Mouse (Mus musculus) midbrain, postnatal 0 days (tissue): ENCODE measurements around the gene Lct. TPM values are rescaled to one million over a fixed set of nuclear protein-coding genes. Genes with fewer than 3 reads are reported as not detected.

Experiments
- ATAC-seq: fragments of 200-750 bp; cut with Nextera tagmentation; 2 replicates; pipeline ENCODE4 v1.8.0; 2017; ENCODE audit warnings: moderate number of reproducible peaks, mild to moderate bottlenecking, moderate TSS enrichment, moderate library complexity; ENCODE audit not compliant: low FRiP score
- DNase-seq: peaks from one replicate; pipeline ENCODE4 v3.0.0-alpha.2; 2015; ENCODE audit warnings: low spot score
- H3K27ac ChIP-seq: fragments of 300-500 bp; sonication (generic); 2 replicates; pipeline ENCODE4 v1.5.1; 2014; ENCODE audit warnings: low read depth, mild to moderate bottlenecking, low read length, mixed read lengths
- H3K27me3 ChIP-seq: fragments of 300-500 bp; sonication (generic); 2 replicates; pipeline ENCODE4 v1.6.1; 2014; ENCODE audit warnings: low read length, control low read depth, mixed read lengths; ENCODE audit not compliant: insufficient read depth
- H3K36me3 ChIP-seq: fragments of 300-500 bp; sonication (generic); 2 replicates; pipeline ENCODE4 v1.6.1; 2014; ENCODE audit warnings: low read length, control low read depth, mixed read lengths; ENCODE audit not compliant: insufficient read depth
- H3K4me1 ChIP-seq: fragments of 300-500 bp; sonication (generic); 2 replicates; pipeline ENCODE4 v1.6.1; 2014; ENCODE audit warnings: mild to moderate bottlenecking, control low read depth, antibody characterized with exemption, low read length, mixed read lengths; ENCODE audit not compliant: insufficient read depth
- H3K4me2 ChIP-seq: fragments of 300-500 bp; sonication (generic); 2 replicates; pipeline ENCODE4 v1.6.1; 2014; ENCODE audit warnings: low read depth, mild to moderate bottlenecking, low read length, mixed read lengths; ENCODE audit not compliant: poor library complexity, severe bottlenecking
- H3K4me3 ChIP-seq: fragments of 300-500 bp; sonication (generic); 2 replicates; pipeline ENCODE4 v1.5.1; 2014; ENCODE audit warnings: low read depth, mild to moderate bottlenecking, low read length, moderate library complexity
- H3K9ac ChIP-seq: fragments of 300-500 bp; sonication (generic); replicated peaks from 2 replicates; pipeline ENCODE4 v1.6.1; 2014; ENCODE audit warnings: mild to moderate bottlenecking, low read length, moderate library complexity, mixed read lengths; ENCODE audit not compliant: poor library complexity, severe bottlenecking
- H3K9me3 ChIP-seq: fragments of 300-500 bp; sonication (generic); 2 replicates; pipeline ENCODE4 v1.6.1; 2016; ENCODE audit warnings: low read length, control low read depth
- CTCF ChIP-seq: IDR thresholded peaks from 2 replicates; pipeline ENCODE4 v1.5.1; 2016; ENCODE audit warnings: antibody characterized with exemption, mild to moderate bottlenecking
- WGBS: fragments of 180-500 bp; shearing (Covaris S2); extraction: QIAGEN DNeasy Blood & Tissue Kit; methylation state at CpG from one replicate; pipeline ENCODE4 v1.1.7; 2014; 5-methylcytosine and 5-hydroxymethylcytosine counted together
- polyA plus RNA-seq: library from polyadenylated mRNA; unstranded; fragments of >200 nt; fragmentation: Nextera tagmentation; extraction: Ambion mirVana; gene quantifications from 2 replicates; pipeline ENCODE4 v1.2.1, GENCODE M21; 2015
- total RNA-seq: library from RNA; depleted of rRNA; stranded (reverse); fragments of >200 nt; gene quantifications from 2 replicates; pipeline ENCODE4 v1.2.3, GENCODE M21; 2014; rRNA removed

Gene Lct
- total and polyA plus RNA-seq, 2 experiments from 2014 or later, result 0.38 to 0.70 TPM

DNA sequence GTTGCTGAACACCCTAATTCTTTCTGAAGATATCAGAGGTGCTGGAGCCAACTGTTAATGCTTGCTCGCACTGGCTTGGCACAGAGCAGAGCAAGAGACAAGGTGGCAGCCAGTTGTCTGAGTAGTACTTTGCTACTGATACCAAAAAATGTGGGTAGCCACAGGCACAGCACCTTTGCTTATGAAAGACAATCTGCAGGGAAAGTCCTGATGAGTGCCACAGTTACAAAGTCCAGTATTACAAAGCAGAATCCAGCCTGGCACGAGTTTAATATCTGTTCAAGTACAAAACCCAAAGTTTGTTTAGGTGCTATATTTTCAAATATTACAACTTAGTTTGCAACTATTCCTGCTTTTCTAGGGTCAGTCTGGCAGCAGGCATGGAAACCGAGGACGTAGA lies 92.9 kb downstream of the Lct start:
- Histone ChIP-seq H3K27me3 (no peaks in the 10 kb centered on the region), H3K4me3 (no peak overlapping the region), H3K4me1 (no peaks in the 10 kb centered on the region), H3K36me3 (peaks cover 40% of the 10 kb centered on the region), H3K9ac (no peak overlapping the region), H3K27ac (no peak overlapping the region), H3K9me3 (no peaks in the 10 kb centered on the region), H3K4me2 (no peak overlapping the region)
- no peak for DNase-seq
- ATAC-seq, result no peak
- WGBS, result 97% methylated on average over 4 of the region's 4 CpGs
- TF ChIP-seq CTCF, result no peak

Other genes starting within 250 kb of the Lct start
- 4.2 and 6.8 TPM in 2 replicates for gene Zranb3, start 225.3 kb downstream of the Lct start, total RNA-seq
- 2.3 and 2.9 TPM in 2 replicates for gene Zranb3, start 225.3 kb downstream of the Lct start, polyA plus RNA-seq
- gene R3hdm1, start 225.0 kb downstream of the Lct start, total RNA-seq, result 57.1 and 77.9 TPM in 2 replicates
- 74.9 and 104 TPM in 2 replicates for gene R3hdm1, start 225.0 kb downstream of the Lct start, polyA plus RNA-seq
- 39.5 and 79.8 TPM in 2 replicates for gene Ubxn4, start 84.4 kb downstream of the Lct start, total RNA-seq
- gene Ubxn4, start 84.4 kb downstream of the Lct start, polyA plus RNA-seq, result 73.6 and 84.3 TPM in 2 replicates
- gene Mcm6, start 31.3 kb upstream of the Lct start, total RNA-seq, result 36.3 and 37.3 TPM in 2 replicates
- gene Mcm6, start 31.3 kb upstream of the Lct start, polyA plus RNA-seq, result 31.1 and 31.9 TPM in 2 replicates
- gene Dars, start 89.0 kb upstream of the Lct start, total RNA-seq, result 53.6 and 62.6 TPM in 2 replicates
- gene Dars, start 89.0 kb upstream of the Lct start, polyA plus RNA-seq, result 104 and 105 TPM in 2 replicates